Comparison of ENCODE assay signal across 24 mouse cellular contexts in the genomic region with DNA sequence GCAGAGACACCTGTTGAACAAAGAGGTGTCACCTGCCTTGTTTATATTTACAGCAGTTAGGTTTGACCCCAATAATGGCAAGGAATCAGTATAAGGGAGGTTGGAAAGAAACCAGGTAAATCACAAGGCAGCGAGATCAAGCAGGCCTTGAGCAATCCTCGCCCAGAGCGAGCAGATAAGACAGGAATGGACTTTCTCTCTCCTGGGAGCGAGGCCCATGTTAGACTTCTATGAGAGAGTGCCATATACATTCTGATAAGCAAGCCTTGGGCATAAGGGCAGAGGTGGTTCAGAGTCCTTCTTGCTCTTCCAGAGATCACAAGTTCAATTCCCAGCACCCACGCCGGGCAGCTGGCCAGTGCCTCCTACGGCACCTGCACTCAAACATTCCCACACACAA. TPM values are rescaled to one million over a fixed set of nuclear protein-coding genes. Genes with fewer than 3 reads are reported as not detected.
"Had no signal": no experiment of that assay in that cellular context is flagged by ENCODE, and none has a peak within 500 bp of the region (broad histone marks: within the 10 kb centered on the region; RNA-seq: fewer than 3 reads in every experiment).

No protein-coding gene starts in this region.

- H3K4me1 ChIP-seq: limb, embryonic 10.5 days; midbrain, embryonic 12.5 days; midbrain, embryonic 15.5 days; neural tube, embryonic 12.5 days; neural tube, embryonic 15.5 days had no signal

- H3K36me3 ChIP-seq: midbrain, embryonic 12.5 days; midbrain, embryonic 15.5 days had no signal

- ATAC-seq: midbrain, embryonic 15.5 days had no signal

- H3K9me3 ChIP-seq: kidney, embryonic 15.5 days; limb, embryonic 10.5 days; limb, embryonic 13.5 days; liver, embryonic 15.5 days; midbrain, embryonic 12.5 days; midbrain, embryonic 15.5 days; neural tube, embryonic 12.5 days; neural tube, embryonic 15.5 days; stomach, embryonic 15.5 days had no signal

- H3K27ac ChIP-seq: kidney, embryonic 15.5 days; limb, embryonic 10.5 days; limb, embryonic 13.5 days; liver, embryonic 15.5 days; midbrain, embryonic 12.5 days; midbrain, embryonic 15.5 days; neural tube, embryonic 12.5 days; neural tube, embryonic 15.5 days; stomach, embryonic 15.5 days had no signal

- H3K27me3 ChIP-seq: kidney, embryonic 15.5 days; limb, embryonic 13.5 days; liver, embryonic 15.5 days; midbrain, embryonic 12.5 days; midbrain, embryonic 15.5 days; neural tube, embryonic 12.5 days; neural tube, embryonic 15.5 days; stomach, embryonic 15.5 days had no signal

- H3K9ac ChIP-seq: kidney, embryonic 15.5 days; limb, embryonic 13.5 days; liver, embryonic 15.5 days; midbrain, embryonic 12.5 days; midbrain, embryonic 15.5 days; neural tube, embryonic 12.5 days; neural tube, embryonic 15.5 days; stomach, embryonic 15.5 days had no signal

- H3K4me3 ChIP-seq: kidney, embryonic 15.5 days; limb, embryonic 10.5 days; limb, embryonic 13.5 days; liver, embryonic 15.5 days; midbrain, embryonic 12.5 days; midbrain, embryonic 15.5 days; neural tube, embryonic 12.5 days; neural tube, embryonic 15.5 days; stomach, embryonic 15.5 days had no signal

- DNase-seq: kidney, adult 8-10 months; kidney, postnatal 10 days; kidney, postnatal 4 days; lung, adult 2 months; lung, postnatal 14 days; lung, postnatal 4 days; right cerebral cortex, postnatal 14 days; right cerebral cortex, postnatal 4 days; spleen, adult 18-20 months; thymus, adult 2 months; thymus, postnatal 14 days had no signal

- H3K4me2 ChIP-seq: kidney, embryonic 15.5 days; limb, embryonic 13.5 days; liver, embryonic 11.5 days; liver, embryonic 15.5 days; midbrain, embryonic 12.5 days; midbrain, embryonic 15.5 days; neural tube, embryonic 12.5 days; neural tube, embryonic 15.5 days; stomach, embryonic 15.5 days had no signal

RNA-seq across cellular contexts. Expression of a gene that starts 42.9 kb away (rescaled TPM):
- total RNA-seq: megakaryocyte progenitor cell, adult 5-6 weeks; megakaryocyte-erythroid progenitor cell, adult 5-6 weeks had no signal
- polyA plus RNA-seq: intestine, embryonic 14.5 days; limb, embryonic 10.5 days; limb, embryonic 13.5 days; liver, embryonic 11.5 days; liver, embryonic 15.5 days; midbrain, embryonic 12.5 days had no signal
